Mouse (Mus musculus) ES-E14 (cell line): ENCODE measurements around the gene Gm11114. TPM values are rescaled to one million over a fixed set of nuclear protein-coding genes. Genes with fewer than 3 reads are reported as not detected.

Experiments used
- DNase-seq: peaks from one replicate; pipeline ENCODE4 v3.0.0-alpha.2; 2013; ENCODE audit warnings: low read depth, low spot score
- H3K27ac ChIP-seq: 2 replicates; pipeline ENCODE4 v1.5.1; 2012; ENCODE audit warnings: low read depth, mild to moderate bottlenecking, low read length, moderate library complexity, mixed read lengths; ENCODE audit not compliant: poor library complexity, insufficient read depth, severe bottlenecking
- H3K36me3 ChIP-seq: 2 replicates; pipeline ENCODE4 v1.6.1; 2012; ENCODE audit warnings: mild to moderate bottlenecking, low read length, moderate library complexity, mixed read lengths; ENCODE audit not compliant: control insufficient read depth, poor library complexity, insufficient read depth, severe bottlenecking
- H3K4me1 ChIP-seq, 2 experiments: fragments of 150-350 bp in 1 of 2; sonication (generic) in 1 of 2; 2 replicates each; pipeline ENCODE4 v1.6.1; 2012; ENCODE audit warnings: low read length in 2 of 2, mild to moderate bottlenecking in 1 of 2, mixed read lengths in 1 of 2; ENCODE audit not compliant: control insufficient read depth in 2 of 2, insufficient read depth in 2 of 2, poor library complexity in 1 of 2
- H3K4me3 ChIP-seq, 2 experiments: fragments of 150-350 bp in 1 of 2; sonication (generic) in 1 of 2; 2 replicates each; pipeline ENCODE4 v1.5.1; 2012; ENCODE audit warnings: low read length in 2 of 2, low read depth in 1 of 2, mild to moderate bottlenecking in 1 of 2, mixed read lengths in 1 of 2; ENCODE audit not compliant: insufficient read depth in 1 of 2, poor library complexity in 1 of 2, severe bottlenecking in 1 of 2
- H3K9ac ChIP-seq: 2 replicates; pipeline ENCODE4 v1.6.1; 2012; ENCODE audit warnings: low read depth, mild to moderate bottlenecking, low read length, mixed read lengths; ENCODE audit not compliant: poor library complexity, insufficient read depth, severe bottlenecking
- H3K9me3 ChIP-seq: fragments of 150-350 bp; sonication (generic); 2 replicates; pipeline ENCODE4 v1.6.1; 2012; ENCODE audit warnings: low read depth, mild to moderate bottlenecking, low read length; ENCODE audit not compliant: control insufficient read depth, insufficient read depth
- CHD2 ChIP-seq: IDR thresholded peaks from 2 replicates; pipeline ENCODE4 v1.6.1; 2014; ENCODE audit warnings: mild to moderate bottlenecking, low read depth, low read length, inconsistent platforms
- HCFC1 ChIP-seq: IDR thresholded peaks from 2 replicates; pipeline ENCODE4 v1.6.1; 2012; ENCODE audit warnings: low read length, inconsistent platforms, borderline replicate concordance; ENCODE audit not compliant: insufficient read depth
- MAFK ChIP-seq: IDR thresholded peaks from 2 replicates; pipeline ENCODE4 v1.6.1; 2014; ENCODE audit warnings: mild to moderate bottlenecking, low read depth, low read length, inconsistent platforms; ENCODE audit not compliant: insufficient read depth
- ZC3H11A ChIP-seq: IDR thresholded peaks from 2 replicates; pipeline ENCODE4 v1.6.1; 2012; ENCODE audit warnings: low read depth, mild to moderate bottlenecking, inconsistent platforms, low read length, borderline replicate concordance
- ZNF384 ChIP-seq: IDR thresholded peaks from 2 replicates; pipeline ENCODE4 v1.6.1; 2012; ENCODE audit warnings: low read depth, low read length, inconsistent platforms
- in situ Hi-C, 2 experiments: fragments of 600-800 bp; cut with MboI; formaldehyde crosslinking; loops; one replicate each; pipeline ENCODE4 v1.15.1; 2025; ENCODE audit warnings: low sequenced_read_pairs in 2 of 2, inconsistent platforms in 1 of 2; ENCODE audit not compliant: unreplicated experiment in 2 of 2
- total RNA-seq: library from RNA; depleted of rRNA; stranded (reverse); fragments of 300-350 nt; gene quantifications from 2 replicates; pipeline ENCODE4 v1.2.3, GENCODE M21; 2012; rRNA removed

The Gm11114 gene
- not detected in 2 replicates for total RNA-seq

DNA sequence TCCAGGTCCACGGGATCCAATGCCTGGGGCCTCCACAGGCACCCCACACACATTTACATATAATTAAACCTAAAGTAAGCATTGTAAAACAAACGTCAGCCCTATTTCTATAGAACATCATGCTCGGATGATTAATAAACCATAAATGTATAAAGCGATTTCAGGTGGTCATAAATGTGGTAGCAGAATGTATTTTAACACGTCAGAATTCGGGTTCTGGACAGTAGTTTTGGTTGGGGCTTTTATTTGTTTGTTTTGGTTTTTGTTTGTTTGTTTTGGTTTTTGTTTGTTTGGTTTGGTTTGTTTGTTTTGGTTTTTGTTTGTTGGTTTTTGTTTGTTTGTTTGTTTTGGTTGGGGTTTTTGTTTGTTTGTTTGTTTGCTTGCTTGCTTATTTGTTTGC, at the start of gene Gm11114:
Gene Gm11114, plus strand, starts transcription at position 301 of the 400 bp plus-strand sequence.
- no peaks in the 10 kb centered on the region for H3K36me3 ChIP-seq
- H3K27ac ChIP-seq, result no peak within 1 kb of the TSS
- no peaks in the 10 kb centered on the region for H3K9me3 ChIP-seq
- no peak for DNase-seq
- H3K9ac ChIP-seq, result no peak within 1 kb of the TSS
- no peaks in the 10 kb centered on the region for H3K4me1 ChIP-seq
- no peak within 1 kb of the TSS for H3K4me3 ChIP-seq
- in situ Hi-C loops, result no loop called here
- TF ChIP-seq CHD2, result no peak
- no peak for TF ChIP-seq ZNF384
- TF ChIP-seq HCFC1, result no peak
- TF ChIP-seq ZC3H11A, result no peak

DNA sequence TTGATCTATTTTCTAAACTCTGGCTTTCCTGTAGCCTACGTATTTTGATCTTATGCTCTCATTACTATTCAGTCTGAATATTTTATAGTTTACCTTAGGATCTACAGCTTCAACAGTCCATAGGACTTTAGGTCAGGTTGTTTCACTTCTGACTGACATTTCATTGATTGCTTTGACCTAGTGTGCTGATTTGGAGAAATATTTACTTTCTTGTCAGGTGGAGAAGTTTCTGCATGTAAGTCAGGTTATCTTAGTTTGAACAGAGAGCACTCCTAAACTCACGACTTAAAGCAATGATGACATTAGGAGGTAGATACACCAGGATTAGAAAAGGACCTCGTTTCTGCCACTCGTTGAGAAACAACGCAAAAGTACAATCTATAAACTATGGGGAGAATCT, 45.7 kb upstream of the Gm11114 start:
- Histone ChIP-seq H3K27ac (no peak overlapping the region), H3K36me3 (no peaks in the 10 kb centered on the region), H3K4me1 (no peaks in the 10 kb centered on the region), H3K9ac (no peak overlapping the region), H3K4me3 (no peak overlapping the region), H3K9me3 (no peaks in the 10 kb centered on the region)
- no peak for DNase-seq
- TF ChIP-seq HCFC1, result no peak
- TF ChIP-seq CHD2, result no peak
- TF ChIP-seq ZC3H11A, result no peak
- TF ChIP-seq MAFK, result no peak
- TF ChIP-seq ZNF384, result no peak
- in situ Hi-C loops, result no loop called here

DNA sequence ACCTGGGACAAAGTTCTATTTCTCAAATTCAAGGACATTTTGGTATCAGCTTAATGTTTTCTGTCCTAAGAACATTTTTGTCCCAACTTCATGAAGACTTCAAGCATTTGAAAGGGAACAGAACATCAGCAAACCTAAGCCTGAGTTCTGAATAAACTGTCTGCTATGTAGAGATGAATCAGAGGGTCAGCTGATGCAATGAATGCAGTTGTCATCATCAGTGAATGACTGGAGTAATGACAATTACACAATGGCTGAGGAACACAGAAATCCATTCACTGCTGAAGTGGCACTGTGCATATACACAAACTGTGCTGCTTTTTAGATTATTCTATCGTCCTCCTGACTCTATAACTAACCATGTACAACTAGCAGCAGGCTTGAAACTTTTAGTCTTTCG, 38.5 kb upstream of the Gm11114 start:
- Histone ChIP-seq H3K9ac (no peak overlapping the region), H3K27ac (no peak overlapping the region), H3K4me1 (no peaks in the 10 kb centered on the region), H3K4me3 (no peak overlapping the region), H3K36me3 (no peaks in the 10 kb centered on the region), H3K9me3 (no peaks in the 10 kb centered on the region)
- no peak for DNase-seq
- in situ Hi-C loops, result no loop called here
- TF ChIP-seq MAFK (no peak), CHD2 (no peak), HCFC1 (no peak), ZC3H11A (no peak), ZNF384 (no peak)

DNA sequence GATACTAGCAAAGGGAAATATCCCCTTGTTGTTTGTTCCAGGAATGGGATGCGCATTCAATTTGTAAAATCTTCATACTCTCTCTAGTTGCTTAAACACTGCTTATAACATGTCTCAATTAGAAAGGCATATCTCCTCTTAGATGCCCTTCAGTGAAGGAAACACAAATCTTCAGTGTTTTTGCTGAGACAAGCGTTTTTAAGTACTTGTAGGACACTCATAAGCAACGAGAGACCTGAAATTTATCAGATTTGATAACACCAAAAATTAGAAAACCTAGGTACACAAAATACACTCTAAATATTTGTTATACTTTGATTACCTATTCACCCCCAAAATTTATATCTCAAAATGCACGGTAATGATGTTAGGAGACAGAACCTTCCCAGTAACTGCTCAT, 9.7 kb upstream of the Gm11114 start:
- in situ Hi-C loops, result no loop called here
- H3K27ac ChIP-seq, result no peak overlapping the region
- peak; percentile 67 for TF ChIP-seq MAFK
- no peak for TF ChIP-seq HCFC1

DNA sequence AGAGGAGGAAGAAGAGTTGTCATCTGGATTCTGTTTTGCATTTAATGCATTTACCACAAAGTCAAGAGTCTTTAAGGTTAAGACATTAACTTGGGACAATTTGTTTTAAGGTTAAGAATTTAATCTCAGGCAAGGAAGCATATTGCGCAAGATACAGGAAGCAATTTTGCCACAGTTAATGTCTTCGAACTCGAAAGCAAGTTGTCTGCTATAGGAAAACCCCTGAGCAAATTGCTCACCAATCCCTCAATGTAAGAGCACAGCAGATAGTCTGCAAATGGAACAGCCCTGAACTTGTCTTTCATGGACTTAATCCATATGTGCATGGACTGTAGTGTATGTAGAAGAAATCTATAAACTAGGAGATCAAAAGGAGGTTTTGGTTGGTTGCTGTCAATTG, 9.2 kb upstream of the Gm11114 start:
- H3K4me3 ChIP-seq, result no peak overlapping the region
- DNase-seq, result no peak
- no peaks in the 10 kb centered on the region for H3K4me1 ChIP-seq
- no peaks in the 10 kb centered on the region for H3K9me3 ChIP-seq
- H3K36me3 ChIP-seq, result no peaks in the 10 kb centered on the region
- no peak overlapping the region for H3K27ac ChIP-seq
- TF ChIP-seq CHD2 (no peak), HCFC1 (no peak), MAFK (no peak), ZNF384 (no peak), ZC3H11A (no peak)
- H3K9ac ChIP-seq, result no peak overlapping the region
- in situ Hi-C loops, result no loop called here

More for the DNA sequence above, 9.7 kb upstream of the Gm11114 start:
- Histone ChIP-seq H3K4me3 (no peak overlapping the region), H3K9ac (no peak overlapping the region), H3K36me3 (no peaks in the 10 kb centered on the region), H3K9me3 (no peaks in the 10 kb centered on the region), H3K4me1 (no peaks in the 10 kb centered on the region)
- no peak for DNase-seq
